Mouse (Mus musculus) heart, adult 2 months (tissue): ENCODE results near the gene Slc6a6.

Experiments used
- CTCF ChIP-seq: fragments of 200-600 bp; IDR thresholded peaks from 2 replicates; pipeline ENCODE4 v1.8.1; 2022; ENCODE audit warnings: antibody characterized with exemption, mild to moderate bottlenecking, moderate library complexity
- POLR2A ChIP-seq: fragments of 200-500 bp; IDR thresholded peaks from 2 replicates; pipeline ENCODE4 v1.6.1; 2011; ENCODE audit warnings: mild to moderate bottlenecking, low read depth, low read length, control low read depth; ENCODE audit not compliant: insufficient read depth

DNA sequence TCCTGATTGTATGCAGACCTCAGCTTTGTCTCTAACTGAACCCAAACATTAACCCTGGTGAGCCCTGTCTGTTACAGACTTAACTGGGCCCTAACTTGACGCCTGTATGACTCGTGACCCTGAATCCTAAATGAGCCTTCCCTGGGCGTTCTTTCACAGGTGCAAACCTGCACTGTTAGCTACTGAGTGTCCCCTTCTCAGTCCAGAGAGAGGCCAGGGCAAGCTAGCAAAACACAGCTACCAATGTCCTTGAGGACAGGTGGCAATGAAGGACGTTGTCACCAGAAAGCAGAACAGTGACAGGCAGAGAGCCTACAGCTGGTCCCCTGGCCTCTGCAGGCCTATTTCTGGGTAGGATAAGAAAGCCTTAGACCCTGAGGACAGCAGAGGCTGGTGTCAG, 37.0 kb upstream of the Slc6a6 start:
- TF ChIP-seq POLR2A (no peak), CTCF (no peak)
